Mouse (Mus musculus): ENCODE data around the gene Hipk2. TPM values are rescaled to one million over a fixed set of nuclear protein-coding genes. Genes with fewer than 3 reads are reported as not detected.

The Hipk2 gene
- total and polyA plus RNA-seq, 3 experiments = 3.9 to 85.1 (median 14.1) TPM

- no peaks in the 10 kb centered on the region for H3K79me2 ChIP-seq (ENCODE audit: control insufficient read depth, insufficient read depth, low read length, poor library complexity)
- DNase-seq (ENCODE audit: low read depth, low spot score) = peak; percentile 55
- H3K4me1 ChIP-seq (ENCODE audit: control insufficient read depth in 1 of 2, insufficient read depth in 2 of 2, low read length in 2 of 2) = peaks cover 3 to 18% of the 10 kb centered on the region in 2 experiments
- H3K9me3 ChIP-seq (replicated peaks; ENCODE audit: insufficient read depth, low read length) = no peaks in the 10 kb centered on the region
- peaks cover 0 to 10% of the 10 kb centered on the region in 2 experiments; a peak in 2 of 4 replicates for H3K36me3 ChIP-seq (ENCODE audit: control insufficient read depth in 1 of 2, insufficient read depth in 2 of 2, low read length in 2 of 2)
- TF ChIP-seq NRF1 (IDR thresholded peaks at IDR 0.05; ENCODE audit: insufficient read depth, low read depth, low read length, poor library complexity, severe bottlenecking) = no peak
- peak; percentile 69 for TF ChIP-seq ETS1 (IDR thresholded peaks at IDR 0.05; ENCODE audit: low read depth, low read length)
- no peak overlapping the region for H3K9ac ChIP-seq (ENCODE audit: control insufficient read depth, low read depth, low read length, poor library complexity, severe bottlenecking)
- no peaks in the 10 kb centered on the region for H3K27me3 ChIP-seq (ENCODE audit: control insufficient read depth in 1 of 2, insufficient read depth in 2 of 2, low read length in 2 of 2)
- H3K27ac ChIP-seq (ENCODE audit: control insufficient read depth, low read depth, low read length) = no peak overlapping the region
- H3K4me3 ChIP-seq (ENCODE audit: control insufficient read depth in 1 of 2, insufficient read depth in 1 of 2, low read depth in 2 of 2, low read length in 2 of 2) = no peak overlapping the region
These were observed 88.0 kb downstream of the Hipk2 start for GRCm38 (mm10) chr6:38787811-38788509.

GRCm38 (mm10) chr6:38787134-38787533 is 88.8 kb downstream of the Hipk2 start:
- Histone ChIP-seq H3K9me3 (replicated peaks; ENCODE audit: insufficient read depth, low read length) (no peaks in the 10 kb centered on the region), H3K79me2 (ENCODE audit: control insufficient read depth, insufficient read depth, low read length, poor library complexity) (no peaks in the 10 kb centered on the region), H3K27ac (ENCODE audit: control insufficient read depth, low read depth, low read length) (no peak overlapping the region), H3K27me3 (ENCODE audit: control insufficient read depth in 1 of 2, insufficient read depth in 2 of 2, low read length in 2 of 2) (no peaks in the 10 kb centered on the region), H3K4me3 (ENCODE audit: control insufficient read depth in 1 of 2, insufficient read depth in 1 of 2, low read depth in 2 of 2, low read length in 2 of 2) (no peak overlapping the region), H3K4me1 (ENCODE audit: control insufficient read depth in 1 of 2, insufficient read depth in 2 of 2, low read length in 2 of 2) (peaks cover 3 to 18% of the 10 kb centered on the region in 2 experiments), H3K9ac (ENCODE audit: control insufficient read depth, low read depth, low read length, poor library complexity, severe bottlenecking) (no peak overlapping the region), H3K36me3 (ENCODE audit: control insufficient read depth in 1 of 2, insufficient read depth in 2 of 2, low read length in 2 of 2) (peaks cover 0 to 10% of the 10 kb centered on the region in 2 experiments; a peak in 2 of 4 replicates)
- TF ChIP-seq KAT2A (conservative IDR thresholded peaks at IDR 0.05; ENCODE audit: low read depth, low read length) (no peak), POLR2A (IDR thresholded peaks at IDR 0.05; ENCODE audit: control insufficient read depth in 1 of 2, insufficient read depth in 1 of 2, low read depth in 1 of 2, low read length in 2 of 2, poor library complexity in 1 of 2) (no peak), POLR2AphosphoS2 (IDR thresholded peaks at IDR 0.05; ENCODE audit: low read length) (no peak), SIN3A (IDR thresholded peaks at IDR 0.05; ENCODE audit: low read length) (no peak), BHLHE40 (IDR thresholded peaks at IDR 0.05; ENCODE audit: borderline replicate concordance, low read depth, low read length) (no peak), ZC3H11A (IDR thresholded peaks at IDR 0.05; ENCODE audit: low read depth, low read length) (no peak), USF1 (IDR thresholded peaks at IDR 0.05; ENCODE audit: low read depth, low read length) (no peak), CHD2 (IDR thresholded peaks at IDR 0.05; ENCODE audit: low read length) (no peak), MYC (IDR thresholded peaks at IDR 0.05; ENCODE audit: low read depth, low read length) (no peak), TAL1 (IDR thresholded peaks at IDR 0.05; ENCODE audit: low read length) (no peak), ELF1 (IDR thresholded peaks at IDR 0.05; ENCODE audit: low read depth, low read length) (no peak), ZNF384 (IDR thresholded peaks at IDR 0.05; ENCODE audit: low read depth, low read length) (no peak), UBTF (IDR thresholded peaks at IDR 0.05; ENCODE audit: borderline replicate concordance, insufficient read depth, low read depth, low read length) (no peak), POLR2AphosphoS5 (IDR thresholded peaks at IDR 0.05; ENCODE audit: borderline replicate concordance, low read depth, low read length) (no peak), SMC3 (IDR thresholded peaks at IDR 0.05; ENCODE audit: low read depth, low read length) (no peak), MYB (IDR thresholded peaks at IDR 0.05; ENCODE audit: low read depth, low read length) (no peak), MXI1 (IDR thresholded peaks at IDR 0.05; ENCODE audit: low read depth, low read length) (no peak), GATA1 (IDR thresholded peaks at IDR 0.05; ENCODE audit: low read depth, low read length) (no peak), MAZ (IDR thresholded peaks at IDR 0.05; ENCODE audit: low read depth, low read length) (no peak)
- no peak for DNase-seq (ENCODE audit: low read depth, low spot score)
